Mouse (Mus musculus): ENCODE data around the gene Zfp709.
"Not testable (repeated sequence)": the region's sequence is repeated elsewhere in the genome, so short reads cannot be mapped to it uniquely, and the experiment has no call there.

The Zfp709 gene

DNA sequence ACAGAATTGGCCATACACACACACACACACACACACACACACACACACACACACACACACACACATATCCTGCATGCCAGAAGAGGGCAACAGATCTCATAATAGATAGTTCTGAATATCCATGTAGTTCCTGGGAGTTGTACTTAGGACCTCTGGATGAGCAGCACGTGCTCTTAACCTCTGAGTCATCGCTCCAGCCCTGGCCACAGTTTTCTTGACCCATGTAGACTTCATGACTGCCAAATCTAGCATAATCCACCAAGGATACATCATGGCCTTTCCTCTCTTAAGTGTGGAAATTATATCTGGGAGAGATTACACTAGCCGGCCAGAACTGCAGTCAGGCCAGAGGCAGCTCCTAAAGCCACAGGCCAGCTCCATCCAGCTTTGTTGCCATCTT lies 44.7 kb downstream of the Zfp709 start:
- DNase-seq: peak; percentile 45 to 48

DNA sequence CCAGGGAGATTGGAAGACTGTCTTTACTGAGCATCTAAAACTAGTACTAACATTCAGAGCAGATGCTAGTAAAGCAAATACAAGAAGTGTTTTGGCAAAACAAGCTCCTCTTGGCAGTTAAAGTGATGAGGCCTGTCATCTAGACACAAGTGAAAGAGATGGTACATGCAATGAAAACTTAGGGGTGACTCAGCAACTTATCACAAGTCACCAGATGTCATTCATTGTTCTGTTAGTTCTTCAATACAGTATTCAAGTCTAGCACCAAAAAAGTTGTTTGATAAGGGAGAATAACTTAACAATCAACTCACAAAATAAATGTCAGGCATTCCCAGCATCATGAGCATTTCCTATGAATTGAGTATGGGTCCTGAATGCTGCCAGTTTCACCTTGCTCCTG lies 46.0 kb downstream of the Zfp709 start:
- no peak for DNase-seq

DNA sequence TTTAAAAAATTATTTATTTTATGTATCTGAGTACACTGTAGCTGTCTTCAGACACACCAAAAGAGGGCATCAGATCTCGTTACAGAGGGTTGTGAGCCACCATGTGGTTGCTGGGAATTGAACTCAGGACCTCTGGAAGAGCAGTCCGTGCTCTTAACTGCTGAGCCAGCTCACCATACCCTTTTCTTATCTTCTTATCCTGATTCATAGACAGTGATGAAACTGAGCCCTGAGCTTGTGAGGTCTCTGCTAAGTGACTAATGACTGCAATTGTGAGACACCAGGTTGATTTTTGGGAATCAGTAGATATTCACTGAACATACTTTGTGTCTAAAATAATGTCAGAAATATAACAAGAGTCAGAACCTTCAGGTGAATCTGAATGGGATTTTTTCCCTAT lies 56.2 kb downstream of the Zfp709 start:
- not testable (repeated sequence) for DNase-seq

DNA sequence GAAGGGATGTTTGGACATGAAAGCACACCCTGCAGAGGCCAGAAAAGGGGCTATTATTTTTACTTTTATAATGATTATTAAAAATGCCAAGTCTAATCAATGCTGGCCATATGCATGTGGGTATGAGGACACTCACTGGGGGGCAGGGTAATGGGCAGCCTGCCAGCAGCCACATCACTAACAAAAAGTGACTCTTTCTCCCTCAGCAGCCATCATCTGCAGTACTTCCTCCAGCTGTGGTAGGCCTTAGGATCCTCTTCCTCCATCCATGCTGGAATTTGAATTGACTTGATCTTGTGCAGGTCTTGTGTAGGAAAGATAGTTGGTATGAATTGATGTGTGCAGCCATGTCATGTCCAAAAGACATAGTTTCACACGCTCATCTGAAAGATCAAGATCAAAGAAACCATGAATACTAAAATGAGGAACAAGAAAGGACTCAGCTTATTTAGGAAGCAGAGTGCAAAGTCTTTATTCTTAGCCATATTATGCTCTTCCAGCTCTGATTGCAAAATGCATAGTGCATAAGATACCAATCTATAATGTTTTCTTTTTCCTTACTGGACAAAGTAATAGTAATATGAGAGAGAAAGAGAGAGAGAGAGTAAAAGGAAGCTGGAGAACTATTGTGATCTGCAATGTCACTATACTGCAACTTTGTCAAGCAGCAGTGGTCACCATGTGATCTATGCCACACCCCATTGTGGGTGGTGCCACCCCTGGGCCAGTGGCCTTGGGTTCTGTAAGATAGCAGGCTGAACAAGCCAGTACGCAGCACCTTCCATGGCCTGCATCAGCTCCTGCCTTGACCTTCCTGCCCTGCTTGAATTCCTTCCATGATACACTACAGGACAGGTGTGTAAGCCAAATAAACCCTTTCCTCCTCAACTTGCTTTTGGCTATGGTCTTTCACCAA lies 58.7 kb downstream of the Zfp709 start:
- DNase-seq: peak; percentile 53 to 60

DNA sequence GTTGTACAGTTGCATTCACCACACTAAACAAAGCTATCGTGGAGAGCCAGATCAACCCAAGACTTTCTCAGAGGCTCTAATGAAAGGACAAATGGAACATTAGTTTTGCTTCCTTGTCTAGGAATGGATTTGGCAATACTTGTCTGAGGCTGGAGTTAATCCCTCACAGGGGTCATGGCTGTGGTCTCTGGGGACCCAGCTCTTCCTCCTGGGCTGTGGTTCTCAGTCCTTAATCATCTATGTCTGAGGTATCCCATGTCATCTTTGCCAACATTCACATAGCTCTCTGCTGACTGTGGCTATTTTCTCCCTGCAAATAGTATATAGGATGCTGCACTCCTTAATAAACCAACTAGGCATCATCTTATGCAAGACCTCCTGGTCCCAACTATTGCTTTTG lies 60.0 kb downstream of the Zfp709 start:
- DNase-seq: no peak
